ENCODE assay signal across 8 mouse cellular contexts in the genomic region with DNA sequence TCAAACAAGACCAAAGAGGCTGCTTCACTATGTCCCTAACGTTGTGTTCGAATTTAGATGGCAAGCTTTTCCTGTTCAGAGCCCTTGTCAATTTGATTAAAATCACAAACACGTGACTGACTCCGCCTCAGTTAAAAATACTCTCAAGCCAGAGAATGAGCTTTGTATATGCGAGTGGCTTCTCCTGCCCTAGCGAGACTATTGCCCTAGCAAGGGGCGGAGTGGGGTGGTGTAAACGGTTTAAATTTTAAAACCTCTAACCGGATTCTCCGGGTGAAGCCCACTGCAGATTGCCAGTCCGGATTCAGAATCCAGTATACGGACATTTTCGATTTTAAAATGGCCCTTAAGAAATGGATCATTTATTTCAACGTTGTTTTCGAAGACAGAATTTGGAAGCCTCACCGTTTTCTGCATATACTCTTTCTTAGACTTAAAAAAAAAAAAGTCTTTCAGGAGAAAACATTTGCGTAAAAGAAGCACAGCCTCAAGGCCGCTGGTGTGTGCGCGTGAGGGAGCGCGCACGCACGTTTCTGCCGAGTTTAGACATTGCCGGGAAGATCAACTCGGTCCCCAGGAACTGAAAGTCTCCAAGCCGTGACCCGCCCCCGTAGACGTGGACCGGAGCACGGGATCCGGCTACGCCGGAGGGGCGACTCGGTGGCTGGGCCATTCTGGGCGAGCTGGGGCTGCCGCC.
DNase-seq lines count a peak whose midpoint lies in the region; ATAC-seq and TF ChIP-seq lines count a peak whose summit lies in the region.

No protein-coding gene starts in this region.

- peak overlapping the region; percentile 58 for H3K4me2 ChIP-seq in hindbrain, embryonic 11.5 days (replicated peaks; ENCODE audit: low read depth, low read length)

- WGBS in hindbrain, embryonic 11.5 days, result 1% methylated on average over 40 of the region's 40 CpGs
- WGBS in midbrain, embryonic 10.5 days, result 2% methylated on average over 40 of the region's 40 CpGs

- no peaks in the 10 kb centered on the region for H3K27me3 ChIP-seq in hindbrain, embryonic 11.5 days (ENCODE audit: control insufficient read depth, insufficient read depth, low read length)
- peaks cover 15% of the 10 kb centered on the region for H3K27me3 ChIP-seq in midbrain, embryonic 10.5 days (ENCODE audit: low read depth, poor library complexity, severe bottlenecking)

- in situ Hi-C loops in ES-E14 (cut with MboI; ENCODE audit: low sequenced_read_pairs in 2 of 2, unreplicated experiment in 2 of 2), result no loop called here

- H3K9ac ChIP-seq in ES-E14 (ENCODE audit: insufficient read depth, low read depth, low read length, poor library complexity, severe bottlenecking), result peak overlapping the region; percentile 71
- peak overlapping the region; percentile 69 for H3K9ac ChIP-seq in hindbrain, embryonic 11.5 days (ENCODE audit: low read depth, low read length)

- no peaks in the 10 kb centered on the region for H3K36me3 ChIP-seq in ES-E14 (ENCODE audit: control insufficient read depth, insufficient read depth, low read length, poor library complexity, severe bottlenecking)
- H3K36me3 ChIP-seq in hindbrain, embryonic 11.5 days (ENCODE audit: control insufficient read depth, insufficient read depth, low read length), result no peaks in the 10 kb centered on the region
- H3K36me3 ChIP-seq in midbrain, embryonic 10.5 days, result no peaks in the 10 kb centered on the region

- TF ChIP-seq CTCF in embryonic fibroblast, embryonic 13.5 days (IDR thresholded peaks at IDR 0.05; ENCODE audit: borderline replicate concordance, insufficient read depth, low read length), result no peak

- peak; percentile 38 to 58 for DNase-seq in cerebellum, postnatal 10 days
- no peak for DNase-seq in cerebellum, adult 11 months
- DNase-seq in ES-E14 (ENCODE audit: low read depth, low spot score), result no peak
- peak; percentile 57 for DNase-seq in hindbrain, embryonic 11.5 days (ENCODE audit: low spot score)
- peak; percentile 35 for DNase-seq in layer of hippocampus, adult 9-11 months
- peak; percentile 48 for DNase-seq in midbrain, embryonic 10.5 days (ENCODE audit: low spot score)

- H3K4me1 ChIP-seq in ES-E14 (ENCODE audit: control insufficient read depth in 2 of 2, insufficient read depth in 2 of 2, low read length in 2 of 2, poor library complexity in 1 of 2), result 0 out of 4 replicates have a peak, but pooled peaks cover 0 to 2% of the 10 kb centered on the region in 2 experiments
- H3K4me1 ChIP-seq in embryonic fibroblast, embryonic 13.5 days (ENCODE audit: control insufficient read depth, insufficient read depth, low read length), result no peaks in the 10 kb centered on the region
- 0 out of 2 replicates have a peak, but pooled peaks cover 4% of the 10 kb centered on the region for H3K4me1 ChIP-seq in hindbrain, embryonic 11.5 days (replicated peaks; ENCODE audit: control insufficient read depth, insufficient read depth, low read length)
- peaks cover 30% of the 10 kb centered on the region for H3K4me1 ChIP-seq in midbrain, embryonic 10.5 days

- no peaks in the 10 kb centered on the region for H3K9me3 ChIP-seq in ES-E14 (ENCODE audit: control insufficient read depth, insufficient read depth, low read depth, low read length)
- no peaks in the 10 kb centered on the region for H3K9me3 ChIP-seq in hindbrain, embryonic 11.5 days (ENCODE audit: control insufficient read depth, low read length)
- no peaks in the 10 kb centered on the region for H3K9me3 ChIP-seq in midbrain, embryonic 10.5 days (replicated peaks)

- peak overlapping the region; percentile 76 to 77 for H3K4me3 ChIP-seq in ES-E14 (ENCODE audit: insufficient read depth in 1 of 2, low read depth in 1 of 2, low read length in 2 of 2, poor library complexity in 1 of 2, severe bottlenecking in 1 of 2)
- H3K4me3 ChIP-seq in embryonic fibroblast, embryonic 13.5 days (ENCODE audit: insufficient read depth, low read length), result peak overlapping the region; percentile 63
- H3K4me3 ChIP-seq in hindbrain, embryonic 11.5 days (ENCODE audit: low read depth, low read length), result peak overlapping the region; percentile 60
- peak overlapping the region; percentile 63 for H3K4me3 ChIP-seq in midbrain, embryonic 10.5 days

- peak; percentile 45 for ATAC-seq in hindbrain, embryonic 11.5 days (ENCODE audit: low FRiP score)
- no peak for ATAC-seq in erythroid progenitor cell, adult 5-6 weeks (replicated peaks; ENCODE audit: low FRiP score, poor library complexity, severe bottlenecking)

- peak; percentile 34; the same call in 1 of the 2 replicates for TF ChIP-seq POLR2A in embryonic fibroblast, embryonic 13.5 days (IDR thresholded peaks at IDR 0.05; ENCODE audit: low read depth, low read length)

- H3K27ac ChIP-seq in ES-E14 (ENCODE audit: insufficient read depth, low read depth, low read length, poor library complexity, severe bottlenecking), result no peak overlapping the region
- no peak overlapping the region for H3K27ac ChIP-seq in embryonic fibroblast, embryonic 13.5 days (ENCODE audit: insufficient read depth, low read length)
- H3K27ac ChIP-seq in hindbrain, embryonic 11.5 days (ENCODE audit: low read depth, low read length), result peak overlapping the region; percentile 79
- peak overlapping the region; percentile 87 for H3K27ac ChIP-seq in midbrain, embryonic 10.5 days (replicated peaks)

TF ChIP-seq in ES-E14, 5 proteins besides CTCF, POLR2A, EP300 and RAD21:
- no peak for TF ChIP-seq ZC3H11A (IDR thresholded peaks at IDR 0.05; ENCODE audit: borderline replicate concordance, low read depth, low read length)
- TF ChIP-seq HCFC1 (IDR thresholded peaks at IDR 0.05; ENCODE audit: borderline replicate concordance, insufficient read depth, low read length), result no peak
- TF ChIP-seq CHD2 (IDR thresholded peaks at IDR 0.05; ENCODE audit: low read depth, low read length), result no peak
- TF ChIP-seq ZNF384 (IDR thresholded peaks at IDR 0.05; ENCODE audit: low read depth, low read length), result 0 out of 2 replicates have a peak, but pooled peaks have one; percentile 27

Comparison
In these comparisons a context has a peak if more than half of its experiments do, and no peak if none do; other contexts are left out.
1. DNase-seq: peak in cerebellum, postnatal 10 days (2 of 2), hindbrain, embryonic 11.5 days (single experiment), layer of hippocampus, adult 9-11 months (single experiment) and midbrain, embryonic 10.5 days (single experiment); none in cerebellum, adult 11 months (single experiment) and ES-E14 (single experiment).
2. H3K27ac ChIP-seq: peak in hindbrain, embryonic 11.5 days (single experiment) and midbrain, embryonic 10.5 days (single experiment); none in ES-E14 (single experiment) and embryonic fibroblast, embryonic 13.5 days (single experiment).
3. Peak in every context shown above with its lines, with median percentiles within 50 percentile points of each other: H3K4me3 ChIP-seq.